10 mouse cellular contexts compared by ENCODE assay signal in the genomic region with DNA sequence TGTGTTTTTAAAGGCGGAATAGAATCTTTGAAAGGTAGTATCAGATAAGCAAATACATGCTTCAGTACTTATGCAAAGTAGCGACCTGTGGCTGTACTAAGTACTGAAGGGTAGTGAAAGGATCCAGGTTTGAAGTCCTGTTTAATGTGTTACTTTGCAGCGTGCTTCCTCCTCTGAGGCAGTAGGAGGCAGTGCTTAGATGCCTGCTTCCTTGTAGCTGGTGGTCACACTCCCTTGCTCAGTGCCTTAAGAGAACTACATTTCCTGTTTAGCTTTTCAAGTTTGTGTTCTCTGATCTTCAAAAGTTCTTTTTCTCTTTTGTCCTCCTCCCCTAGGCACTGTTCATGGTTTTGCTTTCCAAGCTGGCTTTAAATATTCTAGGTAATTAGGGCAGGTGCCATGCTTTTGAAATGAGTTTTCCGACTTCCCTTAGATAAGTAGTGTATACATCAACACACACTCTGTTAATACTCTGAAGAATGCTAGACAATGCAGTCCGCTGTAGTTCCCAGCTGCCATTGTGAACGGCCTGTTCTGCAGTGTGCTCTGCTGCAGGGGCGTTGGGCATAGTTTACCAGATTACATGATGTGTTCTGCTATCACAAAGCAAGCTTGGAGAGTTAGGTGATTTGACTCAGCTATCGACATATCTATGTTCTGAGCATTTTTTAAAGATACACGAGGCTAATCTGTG. TPM values are rescaled to one million over a fixed set of nuclear protein-coding genes. Genes with fewer than 3 reads are reported as not detected.
DNase-seq lines count a peak whose midpoint lies in the region; ATAC-seq and TF ChIP-seq lines count a peak whose summit lies in the region.
"Had no signal": no experiment of that assay in that cellular context is flagged by ENCODE, and none has a peak within 500 bp of the region (broad histone marks: within the 10 kb centered on the region; RNA-seq: fewer than 3 reads in every experiment).

No protein-coding gene starts in this region.

- peak; percentile 28 for DNase-seq in kidney, adult 11 months
- DNase-seq in kidney, postnatal 25 days: no peak
- peak; percentile 69 for DNase-seq in CH12.LX (ENCODE audit: extremely low read depth)
- no peak for DNase-seq in intestine, embryonic 14.5 days (ENCODE audit: low spot score)
- DNase-seq in midbrain, postnatal 0 days (ENCODE audit: low spot score): no peak
- no peak for DNase-seq in yolk sac, embryonic 10.5 days (ENCODE audit: low spot score)
- no peak for DNase-seq in cerebellum, postnatal 4 days (ENCODE audit: low spot score in 2 of 2)
- no peak for DNase-seq in Muller cell, postnatal 12 days (ENCODE audit: inconsistent ontology term)
- DNase-seq: liver, embryonic 13.5 days had no signal

- 80% methylated on average over 9 of the region's 9 CpGs for WGBS in intestine, embryonic 14.5 days
- 45% methylated on average over 9 of the region's 9 CpGs for WGBS in midbrain, postnatal 0 days

- peaks cover 26 to 63% of the 10 kb centered on the region in 2 experiments for H3K36me3 ChIP-seq in CH12.LX (replicated peaks in 1 of 2; ENCODE audit: control insufficient read depth in 1 of 2, insufficient read depth in 1 of 2, low read length in 1 of 2)
- H3K36me3 ChIP-seq in intestine, embryonic 14.5 days (ENCODE audit: control insufficient read depth, insufficient read depth, low read length): peaks cover 39% of the 10 kb centered on the region
- peaks cover 19% of the 10 kb centered on the region for H3K36me3 ChIP-seq in midbrain, postnatal 0 days (ENCODE audit: insufficient read depth, low read length)

- TF ChIP-seq RAD21 in CH12.LX (IDR thresholded peaks at IDR 0.05; ENCODE audit: low read depth, low read length): no peak; the same call in 1 of the 2 replicates

- peaks cover 14% of the 10 kb centered on the region for H3K79me2 ChIP-seq in CH12.LX (replicated peaks; ENCODE audit: control insufficient read depth, extremely low read depth, insufficient read depth, poor library complexity, severe bottlenecking)

- H3K4me3 ChIP-seq in CH12.LX (replicated peaks in 1 of 3; ENCODE audit: low read depth in 2 of 3, low read length in 2 of 3, poor library complexity in 1 of 3): no peak overlapping the region
- no peak overlapping the region for H3K4me3 ChIP-seq in intestine, embryonic 14.5 days (ENCODE audit: low read depth, low read length)
- no peak overlapping the region for H3K4me3 ChIP-seq in midbrain, postnatal 0 days (ENCODE audit: low read depth, low read length)
- H3K4me3 ChIP-seq: embryonic facial prominence, embryonic 12.5 days; liver, embryonic 13.5 days had no signal

- no peaks in the 10 kb centered on the region for H3K9me3 ChIP-seq in CH12.LX (replicated peaks; ENCODE audit: low read length)
- H3K9me3 ChIP-seq in intestine, embryonic 14.5 days (ENCODE audit: control insufficient read depth, low read length): no peaks in the 10 kb centered on the region
- H3K9me3 ChIP-seq in midbrain, postnatal 0 days (ENCODE audit: low read length): no peaks in the 10 kb centered on the region
- H3K9me3 ChIP-seq: embryonic facial prominence, embryonic 12.5 days; liver, embryonic 13.5 days had no signal

- TF ChIP-seq CTCF in CH12.LX (conservative IDR thresholded peaks at IDR 0.05 in 1 of 2, IDR thresholded peaks at IDR 0.05 in 1 of 2; ENCODE audit: low read depth in 2 of 2, low read length in 2 of 2): no peak; a peak in 1 of 4 replicates
- peak; percentile 38 for TF ChIP-seq CTCF in midbrain, postnatal 0 days (IDR thresholded peaks at IDR 0.05)

- dilution Hi-C loops in CH12.LX (cut with MboI; ENCODE audit: extremely low pct_ligation_motif_present, extremely low pct_unique_long_range_greater_than_20kb, low sequenced_read_pairs): no loop called here

- no peaks in the 10 kb centered on the region for H3K27me3 ChIP-seq in CH12.LX (replicated peaks)
- no peaks in the 10 kb centered on the region for H3K27me3 ChIP-seq in intestine, embryonic 14.5 days (replicated peaks; ENCODE audit: control insufficient read depth, insufficient read depth, low read length)
- no peaks in the 10 kb centered on the region for H3K27me3 ChIP-seq in midbrain, postnatal 0 days (ENCODE audit: insufficient read depth, low read length)
- H3K27me3 ChIP-seq: embryonic facial prominence, embryonic 12.5 days; liver, embryonic 13.5 days had no signal

- H3K4me2 ChIP-seq in CH12.LX (ENCODE audit: insufficient read depth, low read depth, poor library complexity, severe bottlenecking): no peak overlapping the region
- H3K4me2 ChIP-seq in intestine, embryonic 14.5 days (ENCODE audit: low read length): no peak overlapping the region
- no peak overlapping the region for H3K4me2 ChIP-seq in midbrain, postnatal 0 days (ENCODE audit: low read depth, low read length, poor library complexity, severe bottlenecking)
- H3K4me2 ChIP-seq: embryonic facial prominence, embryonic 12.5 days; liver, embryonic 13.5 days had no signal

- ATAC-seq in intestine, embryonic 14.5 days (replicated peaks; ENCODE audit: low FRiP score, low TSS enrichment, low read depth): peak; percentile 50; the same call in 1 of the 2 replicates
- peak; percentile 20; the same call in 1 of the 2 replicates for ATAC-seq in midbrain, postnatal 0 days (ENCODE audit: low FRiP score)

- in situ Hi-C loops in CH12.LX (cut with MboI; ENCODE audit: low pct_ligation_motif_present, low pct_unique_long_range_greater_than_20kb, low sequenced_read_pairs): no loop called here

- peaks cover 3 to 55% of the 10 kb centered on the region in 2 experiments; a peak in 3 of 4 replicates for H3K4me1 ChIP-seq in CH12.LX (ENCODE audit: control insufficient read depth in 1 of 2, insufficient read depth in 2 of 2)
- H3K4me1 ChIP-seq in intestine, embryonic 14.5 days (replicated peaks; ENCODE audit: control insufficient read depth, insufficient read depth, low read length): no peaks in the 10 kb centered on the region
- H3K4me1 ChIP-seq in midbrain, postnatal 0 days (ENCODE audit: insufficient read depth, low read length): no peaks in the 10 kb centered on the region
- H3K4me1 ChIP-seq: embryonic facial prominence, embryonic 12.5 days; liver, embryonic 13.5 days had no signal

- TF ChIP-seq EP300 in CH12.LX (IDR thresholded peaks at IDR 0.05; ENCODE audit: low read length): no peak

- H3K27ac ChIP-seq in CH12.LX (ENCODE audit: insufficient read depth, low read depth): no peak overlapping the region
- H3K27ac ChIP-seq in intestine, embryonic 14.5 days (ENCODE audit: low read depth): no peak overlapping the region
- no peak overlapping the region for H3K27ac ChIP-seq in midbrain, postnatal 0 days (ENCODE audit: low read depth, low read length)
- H3K27ac ChIP-seq: embryonic facial prominence, embryonic 12.5 days; liver, embryonic 13.5 days had no signal

- TF ChIP-seq POLR2A in CH12.LX (IDR thresholded peaks at IDR 0.05; ENCODE audit: low read depth, low read length): no peak

- no peak overlapping the region for H3K9ac ChIP-seq in CH12.LX (ENCODE audit: insufficient read depth, low read depth)
- H3K9ac ChIP-seq in intestine, embryonic 14.5 days (ENCODE audit: low read length): no peak overlapping the region
- H3K9ac ChIP-seq in midbrain, postnatal 0 days (replicated peaks; ENCODE audit: low read length, poor library complexity, severe bottlenecking): no peak overlapping the region
- H3K9ac ChIP-seq: embryonic facial prominence, embryonic 12.5 days; liver, embryonic 13.5 days had no signal

TF ChIP-seq in CH12.LX, 34 proteins besides CTCF, POLR2A, EP300 and RAD21:
- TF ChIP-seq MXI1 (IDR thresholded peaks at IDR 0.05; ENCODE audit: low read depth, low read length) (no peak), TBP (conservative IDR thresholded peaks at IDR 0.05; ENCODE audit: low read depth, low read length) (no peak), TCF12 (IDR thresholded peaks at IDR 0.05; ENCODE audit: low read depth, low read length) (no peak), ELF1 (IDR thresholded peaks at IDR 0.05; ENCODE audit: low read depth, low read length) (peak; percentile 49; the same call in 1 of the 2 replicates), ETS1 (conservative IDR thresholded peaks at IDR 0.05; ENCODE audit: low read depth, low read length) (no peak), SMC3 (IDR thresholded peaks at IDR 0.05; ENCODE audit: low read depth, low read length) (no peak; the same call in 1 of the 2 replicates)

RNA-seq across cellular contexts. Expression of gene Wdr92, which starts 10.4 kb away (rescaled TPM):
- 38.6 and 40.2 TPM in 2 replicates for total RNA-seq in CH12.LX (2012; rRNA removed)
- 66.1 and 73.6 TPM in 2 replicates for total RNA-seq in CH12.LX (2014; rRNA removed)
- polyA plus RNA-seq in CH12.LX (2012; ENCODE audit: insufficient read length, low read depth): 35.8 and 48.5 TPM in 2 replicates
- 27.0 and 27.7 TPM in 2 replicates for polyA plus RNA-seq in intestine, embryonic 14.5 days (2014; fragmentation: Nextera tagmentation; extraction: Ambion mirVana)
- 10.5 and 14.8 TPM in 2 replicates for total RNA-seq in midbrain, postnatal 0 days (2014; rRNA removed)
- 13.1 and 13.4 TPM in 2 replicates for polyA plus RNA-seq in midbrain, postnatal 0 days (2015; fragmentation: Nextera tagmentation; extraction: Ambion mirVana)

RNA-seq across cellular contexts. Expression of gene Pno1, which starts 19.1 kb away (rescaled TPM):
- 82.7 and 129 TPM in 2 replicates for total RNA-seq in CH12.LX (2012; rRNA removed)
- total RNA-seq in CH12.LX (2014; rRNA removed): 279 and 281 TPM in 2 replicates
- 151 and 155 TPM in 2 replicates for polyA plus RNA-seq in CH12.LX (2012; ENCODE audit: insufficient read length, low read depth)
- polyA plus RNA-seq in intestine, embryonic 14.5 days (2014; fragmentation: Nextera tagmentation; extraction: Ambion mirVana): 86.2 and 89.4 TPM in 2 replicates
- total RNA-seq in midbrain, postnatal 0 days (2014; rRNA removed): 29.0 and 30.2 TPM in 2 replicates
- polyA plus RNA-seq in midbrain, postnatal 0 days (2015; fragmentation: Nextera tagmentation; extraction: Ambion mirVana): 51.5 and 53.5 TPM in 2 replicates

RNA-seq across cellular contexts. Expression of gene Ppp3r1, which starts 33.2 kb away (rescaled TPM):
- total RNA-seq in CH12.LX (2012; rRNA removed) (31.8 and 38.8 TPM in 2 replicates), CH12.LX (2014; rRNA removed) (114 and 116 TPM in 2 replicates)
- polyA plus RNA-seq in CH12.LX (2012; ENCODE audit: insufficient read length, low read depth): 102 and 128 TPM in 2 replicates
- polyA plus RNA-seq in intestine, embryonic 14.5 days (2014; fragmentation: Nextera tagmentation; extraction: Ambion mirVana): 92.9 and 94.5 TPM in 2 replicates
- 125 and 136 TPM in 2 replicates for total RNA-seq in midbrain, postnatal 0 days (2014; rRNA removed)
- polyA plus RNA-seq in midbrain, postnatal 0 days (2015; fragmentation: Nextera tagmentation; extraction: Ambion mirVana): 253 and 268 TPM in 2 replicates

Comparison
In these comparisons a context has a peak if more than half of its experiments do, and no peak if none do; other contexts are left out.
1. DNase-seq: peak in kidney, adult 11 months (single experiment) and CH12.LX (single experiment); none in kidney, postnatal 25 days (0 of 2), intestine, embryonic 14.5 days (single experiment), midbrain, postnatal 0 days (single experiment), yolk sac, embryonic 10.5 days (single experiment), cerebellum, postnatal 4 days (0 of 2) and Muller cell, postnatal 12 days (single experiment).